In genomic region chr11:38729101-38729500, GRCm38 (mm10) we compare ENCODE assay signal across 18 mouse cellular contexts.
A peak's percentile ranks its signal among the peaks of the same experiment; 100 is the strongest.
DNase-seq lines count a peak whose midpoint lies in the region; ATAC-seq and TF ChIP-seq lines count a peak whose summit lies in the region.
"Had no signal": no experiment of that assay in that cellular context is flagged by ENCODE, and none has a peak within 500 bp of the region (broad histone marks: within the 10 kb centered on the region; RNA-seq: fewer than 3 reads in every experiment).

No protein-coding gene starts in this region.

- no peak for TF ChIP-seq POLR2A in brain, embryonic 14.5 days (IDR thresholded peaks at IDR 0.05; ENCODE audit: borderline replicate concordance, extremely low read depth, insufficient read depth, insufficient read length, poor library complexity, severe bottlenecking)

- no peak for TF ChIP-seq CTCF in brain, embryonic 14.5 days (IDR thresholded peaks at IDR 0.05; ENCODE audit: borderline replicate concordance, extremely low read depth, insufficient read depth, insufficient read length)

- DNase-seq in frontal cortex, postnatal 10 days (ENCODE audit: low spot score in 2 of 2) = no peak
- peak; percentile 9 for DNase-seq in left cerebral cortex, adult 9 months (ENCODE audit: low spot score in 2 of 2)
- DNase-seq in left cerebral cortex, adult 11 months (ENCODE audit: low spot score) = no peak
- DNase-seq in brain, embryonic 14.5 days (ENCODE audit: low read depth) = peak; percentile 62
- no peak for DNase-seq in heart, postnatal 4 days
- DNase-seq: adrenal gland, adult 2 months; adrenal gland, postnatal 14 days; cerebellum, adult 11 months; cerebellum, adult 2 months; cerebellum, adult 9-11 months; cerebellum, postnatal 25 days; gastrocnemius, adult 2 months; gastrocnemius, postnatal 14 days; heart, adult 11 months had no signal

- peak; percentile 94 for ATAC-seq in frontal cortex, adult (ENCODE audit: low TSS enrichment)
- ATAC-seq: CD4-positive, CD25-positive, alpha-beta regulatory T cell, adult 4 months; hindbrain, embryonic 16.5 days; intestine, embryonic 15.5 days had no signal

Comparison
In these comparisons a context has a peak if more than half of its experiments do, and no peak if none do; other contexts are left out.
1. DNase-seq: peak in left cerebral cortex, adult 9 months (2 of 2) and brain, embryonic 14.5 days (single experiment); none in frontal cortex, postnatal 10 days (0 of 2), left cerebral cortex, adult 11 months (single experiment) and heart, postnatal 4 days (single experiment).